Mouse (Mus musculus): ENCODE data around the gene Dlgap4. TPM values are rescaled to one million over a fixed set of nuclear protein-coding genes. Genes with fewer than 3 reads are reported as not detected.
"Not testable (repeated sequence)": the region's sequence is repeated elsewhere in the genome, so short reads cannot be mapped to it uniquely, and the experiment has no call there.

Dlgap4 gene
- total RNA-seq, 2 experiments from 2014 or later: 43.5 to 55.3 TPM

DNA sequence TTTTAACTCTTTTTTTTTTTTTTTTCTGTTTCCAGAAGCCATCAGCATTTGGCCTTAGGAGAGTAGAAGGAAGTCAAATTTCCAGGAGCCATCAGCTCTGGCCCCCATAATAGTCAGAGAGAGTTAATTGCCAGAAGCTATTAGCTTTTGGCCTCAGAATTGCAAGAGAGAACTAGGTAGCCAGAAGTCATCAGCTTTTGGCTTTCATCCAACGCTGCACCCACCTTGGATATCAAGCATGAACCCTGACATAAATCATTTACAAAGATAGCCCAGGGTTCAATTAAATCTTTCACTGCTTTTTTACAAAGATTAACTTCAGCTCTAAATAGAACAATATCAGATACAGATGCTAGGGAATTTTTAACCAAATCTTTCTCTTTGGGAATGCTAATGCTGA, 185.0 kb downstream of the Dlgap4 start:
- intact Hi-C loops (cut with DNase I): no loop called here
- no peak overlapping the region for H3K27ac ChIP-seq
- no peak for TF ChIP-seq CTCF (IDR thresholded peaks at IDR 0.05)
- DNase-seq: no peak
- H3K4me3 ChIP-seq: no peak overlapping the region

- Histone ChIP-seq H3K4me3 (no peak overlapping the region), H3K27ac (no peak overlapping the region)
- no peak for TF ChIP-seq CTCF (IDR thresholded peaks at IDR 0.05)
- intact Hi-C loops (cut with DNase I): loop anchor here (10.0 kb wide), 1 partner anchor 194 kb away; the partner anchor contains the start of gene Ndrg3
- no peak for DNase-seq
Measured at GRCm38 (mm10) chr2:156801045-156801444, 187.5 kb downstream of the Dlgap4 start.

GRCm38 (mm10) chr2:156802116-156802515, 188.6 kb downstream of the Dlgap4 start:
- not testable (repeated sequence) for H3K27ac ChIP-seq, H3K4me3 ChIP-seq, DNase-seq
- intact Hi-C loops (cut with DNase I): loop anchor here (10.0 kb wide), 1 partner anchor 193 kb away; the partner anchor contains the start of gene Ndrg3

DNA sequence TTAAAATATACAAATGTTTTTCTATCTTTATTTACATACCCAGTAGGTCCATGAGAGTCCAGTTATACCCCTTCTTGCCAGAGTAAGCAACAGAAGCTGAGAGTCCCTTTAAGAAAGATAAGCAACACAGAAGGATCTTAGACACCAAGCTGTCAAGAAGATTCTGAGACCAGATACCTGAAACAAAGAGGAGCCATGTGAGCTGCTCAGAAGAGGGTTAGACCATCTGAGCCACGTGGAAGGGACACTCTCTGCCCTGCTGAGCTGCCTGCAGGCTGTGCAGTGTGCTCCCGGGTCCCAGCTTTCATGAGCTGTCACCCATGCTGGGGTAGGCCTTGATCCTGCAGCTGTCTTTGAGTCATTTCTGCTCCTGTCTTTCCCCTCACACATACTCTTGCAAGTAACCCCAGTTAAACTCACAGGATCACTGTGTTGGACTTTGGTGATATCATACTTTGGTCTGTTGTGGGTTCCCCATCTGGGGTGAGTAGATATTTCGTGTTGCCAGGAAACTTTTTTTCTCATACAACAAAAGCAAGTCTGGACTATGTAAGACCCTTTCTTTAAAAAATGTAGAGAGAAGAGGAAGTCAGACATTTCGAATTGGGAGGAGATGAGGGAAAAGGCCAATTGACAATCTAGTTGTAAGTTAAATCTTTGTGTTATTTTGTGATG, 190.3 kb downstream of the Dlgap4 start:
- no peak overlapping the region for H3K4me3 ChIP-seq
- TF ChIP-seq CTCF (IDR thresholded peaks at IDR 0.05): no peak
- H3K27ac ChIP-seq: no peak overlapping the region
- intact Hi-C loops (cut with DNase I): loop anchor here (10.0 kb wide), 1 partner anchor 191 kb away; the partner anchor contains the start of gene Ndrg3
- no peak for DNase-seq

GRCm38 (mm10) chr2:156804589-156804988, 191.1 kb downstream of the Dlgap4 start:
- TF ChIP-seq CTCF (IDR thresholded peaks at IDR 0.05): no peak
- intact Hi-C loops (cut with DNase I): loop anchor here (10.0 kb wide), 1 partner anchor 190 kb away; the partner anchor contains the start of gene Ndrg3
- DNase-seq: no peak
- Histone ChIP-seq H3K4me3 (no peak overlapping the region), H3K27ac (no peak overlapping the region)

GRCm38 (mm10) chr2:156806886-156807285, 193.4 kb downstream of the Dlgap4 start:
- intact Hi-C loops (cut with DNase I): loop anchor here (2.0 to 10.0 kb wide), 4 partner anchors 50 to 290 kb away; partner anchors contain the start of genes 4930518I15Rik and Ndrg3
- no peak for DNase-seq

DNA sequence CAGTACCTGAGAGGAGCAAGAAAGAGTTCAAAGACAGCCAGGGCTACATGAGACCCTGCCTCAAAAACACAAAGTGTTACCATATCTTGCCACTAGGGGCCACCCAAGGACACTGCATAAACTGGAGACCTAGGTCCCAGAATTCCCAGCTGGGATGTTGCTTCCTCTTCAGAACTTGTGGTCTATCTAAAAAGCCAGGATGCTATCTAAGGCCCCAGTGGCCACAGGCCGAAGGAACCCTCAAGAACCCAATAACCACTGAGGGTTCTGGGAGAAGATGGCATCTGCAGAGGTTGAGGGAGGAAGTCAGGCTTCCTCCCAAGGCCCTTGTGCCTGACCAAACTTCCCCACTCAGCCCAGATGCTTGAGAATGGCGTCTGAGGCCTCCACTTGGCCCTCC, 196.1 kb downstream of the Dlgap4 start:
- no peak overlapping the region for H3K27ac ChIP-seq
- peak; percentile 65 for DNase-seq
- H3K4me3 ChIP-seq: no peak overlapping the region
- intact Hi-C loops (cut with DNase I): loop anchor here (5.0 to 10.0 kb wide), 3 partner anchors 185 to 288 kb away; partner anchors contain the start of gene Ndrg3
- TF ChIP-seq CTCF (IDR thresholded peaks at IDR 0.05): peak; percentile 96

More at GRCm38 (mm10) chr2:156806886-156807285, 193.4 kb downstream of the Dlgap4 start:
- no peak for TF ChIP-seq CTCF (IDR thresholded peaks at IDR 0.05)
- Histone ChIP-seq H3K4me3 (no peak overlapping the region), H3K27ac (no peak overlapping the region)

- TF ChIP-seq CTCF (IDR thresholded peaks at IDR 0.05): no peak
- Histone ChIP-seq H3K27ac (no peak overlapping the region), H3K4me3 (no peak overlapping the region)
- intact Hi-C loops (cut with DNase I): loop anchor here (5.0 kb wide), 1 partner anchor 37 kb away; no protein-coding TSS in a partner anchor
- DNase-seq: no peak
Measured at GRCm38 (mm10) chr2:156810716-156811115, 197.2 kb downstream of the Dlgap4 start.

- no peak overlapping the region for H3K4me3 ChIP-seq
- no peak for DNase-seq
- H3K27ac ChIP-seq: no peak overlapping the region
- TF ChIP-seq CTCF (IDR thresholded peaks at IDR 0.05): no peak
- intact Hi-C loops (cut with DNase I): loop anchor here (5.0 kb wide), 1 partner anchor 36 kb away; no protein-coding TSS in a partner anchor
Measured at GRCm38 (mm10) chr2:156811556-156811955, 198.1 kb downstream of the Dlgap4 start.

Other genes with a start within 250 kb of the Dlgap4 start
- 1 to 10 TPM; 3.8 to 4.6 TPM for gene Epb41l1, start 192.8 kb upstream of the Dlgap4 start, total RNA-seq (2021)
- gene Aar2, start 66.1 kb upstream of the Dlgap4 start, total RNA-seq (2021): 10 to 100 TPM; 22.0 to 22.4 TPM
- gene Myl9, start 161.7 kb downstream of the Dlgap4 start, total RNA-seq (2021): 10 to 100 TPM; 41.2 to 50.0 TPM
- under 1 TPM; 0.15 to 0.28 TPM for gene Tgif2, start 226.3 kb downstream of the Dlgap4 start, total RNA-seq (2021)
- gene 4930518I15Rik, start 244.2 kb downstream of the Dlgap4 start, total RNA-seq (2021): under 1 TPM; 0.73 to 0.79 TPM
- 10 to 100 TPM; 89.0 to 98.6 TPM for gene Rab5if, start 249.4 kb downstream of the Dlgap4 start, total RNA-seq (2021)